Mouse (Mus musculus): ENCODE data around the gene Als2cl. TPM values are rescaled to one million over a fixed set of nuclear protein-coding genes. Genes with fewer than 3 reads are reported as not detected.

Als2cl gene
- total and polyA plus RNA-seq, 3 experiments: 13.3 to 43.0 (median 20.2) TPM

DNA sequence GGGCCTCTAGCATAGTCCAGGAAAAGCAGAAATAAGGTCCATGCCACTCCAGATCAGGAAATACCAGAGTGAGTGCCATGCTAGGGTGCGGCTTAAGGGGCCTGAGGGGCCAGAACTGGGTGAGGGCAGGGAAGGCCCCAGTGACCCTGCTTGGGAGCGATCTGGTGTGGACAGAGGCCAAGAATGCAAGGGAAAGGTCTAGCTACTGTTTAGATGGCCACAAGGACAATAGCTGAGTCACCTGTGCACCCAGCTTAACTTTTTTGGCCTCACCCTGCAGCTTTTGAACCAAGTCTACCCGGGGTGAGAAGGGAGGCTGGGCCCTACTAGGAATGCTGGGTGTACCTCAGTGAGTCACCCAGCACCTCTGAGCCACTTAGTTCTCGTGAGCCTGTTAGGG, 1.1 kb downstream of the Als2cl start:
- DNase-seq: peak; percentile 69

DNA sequence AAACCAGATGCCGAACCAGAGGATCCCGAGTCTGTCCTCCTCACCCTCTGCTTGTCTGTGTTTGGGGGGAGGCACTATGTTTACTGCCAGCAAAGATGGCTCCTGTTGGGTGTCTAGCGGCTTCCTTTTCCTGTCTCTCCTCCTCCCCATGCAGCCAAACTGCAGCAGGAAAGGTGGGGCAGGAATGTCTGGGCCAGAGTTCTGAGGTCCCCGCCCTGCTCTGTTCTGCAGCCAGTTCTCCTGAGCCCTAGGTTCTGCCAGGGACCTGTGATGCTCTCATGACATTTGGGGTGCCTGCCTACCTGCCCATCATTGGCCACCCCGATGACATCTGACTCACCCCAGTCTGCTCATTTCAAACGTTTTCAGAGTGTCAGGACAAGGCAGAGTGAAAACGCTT, 2.3 kb downstream of the Als2cl start:
- peak; percentile 51 for DNase-seq

DNA sequence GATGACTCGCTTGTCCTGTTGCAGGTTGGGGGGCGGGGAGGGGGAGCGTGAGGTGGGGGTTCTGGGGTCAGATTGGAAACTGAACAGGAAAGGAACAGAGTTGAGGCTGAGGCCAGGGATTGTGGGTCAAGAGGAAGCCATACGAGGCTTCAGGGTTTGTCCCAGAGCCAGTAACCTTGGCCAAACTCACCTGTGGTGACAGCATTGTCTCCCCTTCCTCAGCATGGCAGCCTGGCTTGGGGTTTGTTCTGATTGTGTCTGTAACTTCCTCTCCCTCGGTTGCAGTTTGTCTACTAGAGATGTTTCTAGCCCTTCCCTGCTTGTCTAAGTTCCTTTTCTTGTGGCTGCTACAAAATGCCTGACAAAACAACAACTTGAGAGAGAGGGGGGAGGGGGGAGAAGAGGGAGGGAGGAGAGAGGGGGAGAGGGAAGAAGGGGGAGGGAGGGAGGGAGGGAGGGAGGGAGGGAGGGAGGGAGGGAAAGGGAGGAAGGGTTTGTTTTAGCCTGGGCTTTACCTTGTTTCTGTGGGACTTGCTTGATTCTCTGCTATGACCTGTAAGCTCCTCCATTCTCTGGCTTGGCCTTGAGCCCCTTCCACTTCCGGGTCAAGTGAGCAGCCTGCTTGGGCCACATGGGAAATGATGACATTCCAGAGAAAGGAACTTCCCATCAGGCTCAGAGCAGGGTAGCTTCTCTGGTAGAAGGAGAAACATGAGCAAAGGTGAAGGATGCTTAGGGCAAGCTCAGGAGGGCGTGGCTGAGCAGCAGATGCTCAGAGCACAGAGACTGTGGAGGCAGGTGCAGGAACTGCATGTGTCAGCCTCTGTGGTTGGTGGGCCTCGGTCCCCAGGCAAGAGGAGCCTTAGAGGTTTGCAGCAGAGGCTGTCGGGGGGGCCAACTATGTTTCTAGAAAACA, 8.0 kb downstream of the Als2cl start:
- DNase-seq: no peak

DNA sequence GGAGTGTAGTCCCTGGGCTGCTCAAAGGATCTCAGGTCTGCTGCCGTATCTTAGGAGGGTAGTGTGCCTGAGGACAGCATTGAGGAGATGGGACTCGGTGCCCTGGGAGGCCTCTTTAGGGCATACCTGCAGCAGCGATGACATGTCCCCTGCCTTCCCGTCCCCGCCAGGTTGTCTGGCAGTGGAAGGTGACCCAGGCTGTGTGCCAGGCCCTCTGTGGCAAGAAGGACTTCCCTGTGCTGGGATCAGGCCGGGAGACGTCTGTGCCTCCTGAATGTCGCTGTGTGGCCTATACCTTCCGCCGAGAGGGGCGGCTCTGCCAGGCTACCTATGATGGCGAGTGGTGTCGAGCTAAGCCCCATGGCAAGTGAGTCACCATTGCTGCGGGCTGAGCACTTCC, 9.3 kb downstream of the Als2cl start:
- DNase-seq: no peak

GRCm38 (mm10) chr9:110890026-110890783, 10.5 kb downstream of the Als2cl start:
- DNase-seq: no peak

DNA sequence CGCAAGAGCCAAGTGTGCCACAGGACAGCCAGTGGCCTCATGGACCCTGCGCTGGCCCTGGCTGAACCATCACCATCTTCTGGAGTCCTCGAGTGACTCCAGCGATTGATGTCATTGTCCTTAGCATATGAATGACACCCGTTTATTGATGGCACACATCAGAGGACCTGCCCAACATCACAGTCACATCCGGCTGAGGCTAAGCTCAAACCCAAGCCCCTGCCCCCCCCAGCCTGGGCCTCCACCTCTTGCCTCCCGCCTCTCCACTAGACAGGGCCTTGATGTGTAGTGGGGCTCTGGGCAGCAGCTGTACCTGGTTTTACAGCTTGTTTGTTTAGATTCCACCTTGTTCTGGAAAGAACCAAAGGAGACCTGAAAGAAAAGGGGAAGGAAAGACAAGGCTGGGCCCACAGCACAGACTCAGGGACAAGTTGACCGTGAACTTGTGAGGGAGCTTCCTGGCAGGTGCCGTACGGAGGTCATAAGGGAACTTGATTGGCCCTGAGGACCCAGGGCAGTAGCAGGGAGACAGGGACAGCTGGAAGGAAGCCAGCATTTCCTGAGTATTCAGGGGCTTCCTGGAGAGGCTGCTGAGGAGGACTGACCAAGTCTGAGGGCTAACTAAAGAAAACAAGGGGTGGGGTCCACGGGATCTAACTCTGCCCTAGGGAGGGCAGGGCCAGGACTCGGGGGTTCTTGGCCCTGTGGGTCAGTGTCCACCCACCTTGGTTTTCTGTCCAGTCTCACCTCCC, 11.6 kb downstream of the Als2cl start:
- no peak for DNase-seq

DNA sequence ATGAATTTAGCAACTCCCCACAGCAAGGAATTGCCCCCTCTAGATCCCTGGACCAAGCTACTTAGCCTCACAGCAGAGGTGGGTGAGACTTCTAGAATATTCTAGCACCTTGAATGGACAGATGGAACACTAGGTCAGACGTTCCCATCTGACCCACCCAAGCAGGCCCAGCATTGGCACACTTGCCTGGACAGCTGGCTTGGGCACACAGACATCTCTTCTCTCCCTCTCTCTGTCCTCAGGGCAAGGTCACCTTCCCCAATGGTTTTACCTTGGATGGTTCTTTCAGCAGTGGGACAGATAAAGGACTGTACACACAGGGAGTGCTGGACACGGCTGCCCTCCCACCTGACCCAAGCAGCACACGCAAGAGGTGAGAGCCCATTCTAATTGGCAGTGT, 12.9 kb downstream of the Als2cl start:
- no peak for DNase-seq

- DNase-seq: no peak
Measured at GRCm38 (mm10) chr9:110893429-110893828, 13.8 kb downstream of the Als2cl start.

GRCm38 (mm10) chr9:110895507-110895906, 15.8 kb downstream of the Als2cl start:
- no peak for DNase-seq

- no peak for DNase-seq
Measured at GRCm38 (mm10) chr9:110895994-110896393, 16.3 kb downstream of the Als2cl start.

DNA sequence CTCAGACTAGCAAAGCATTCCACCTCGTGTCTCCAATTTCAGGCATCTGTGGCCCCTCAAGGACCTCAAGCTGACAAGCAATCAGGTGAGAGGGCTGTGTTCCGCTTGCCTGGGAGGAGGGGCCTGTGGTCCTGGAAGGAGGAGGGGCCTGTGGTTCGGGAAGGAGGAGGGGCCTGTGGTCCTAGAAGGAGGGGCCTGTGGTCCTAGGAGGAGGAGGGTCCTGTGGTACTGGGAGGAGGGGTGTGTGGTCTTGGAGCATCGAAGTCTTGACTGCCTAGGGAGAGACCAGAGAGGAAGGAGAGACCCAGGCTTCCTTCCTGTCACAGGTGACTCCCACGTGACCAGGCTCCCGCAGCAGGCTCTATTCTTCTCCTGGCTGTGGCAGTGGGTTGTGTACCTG, 16.9 kb downstream of the Als2cl start:
- no peak for DNase-seq

- no peak for DNase-seq
Measured at GRCm38 (mm10) chr9:110899451-110900008, 19.9 kb downstream of the Als2cl start.

DNA sequence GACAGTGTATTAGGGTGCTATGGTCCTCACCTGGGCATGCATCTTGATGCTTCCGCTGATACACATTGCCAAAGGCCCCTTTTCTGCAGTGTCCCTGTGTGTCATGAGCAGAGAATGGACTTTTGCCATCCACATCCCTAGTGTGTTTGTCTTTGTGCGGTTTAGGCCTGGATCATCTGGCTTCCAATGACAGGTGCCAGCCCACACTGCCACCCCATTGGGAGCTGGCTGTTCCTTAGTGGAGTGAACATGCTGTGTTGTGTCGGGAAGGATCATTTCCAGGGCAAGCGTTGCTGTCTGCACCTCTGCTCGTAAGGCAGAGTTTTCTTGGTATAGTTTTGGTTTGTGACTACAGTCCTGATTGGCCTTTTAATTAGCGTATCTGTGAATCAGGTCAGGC, 21.5 kb downstream of the Als2cl start:
- no peak for DNase-seq

- no peak for DNase-seq
Measured at GRCm38 (mm10) chr9:110902271-110902670, 22.6 kb downstream of the Als2cl start.

GRCm38 (mm10) chr9:110907201-110907837, 27.6 kb downstream of the Als2cl start:
- DNase-seq: no peak

- DNase-seq: no peak
Measured at GRCm38 (mm10) chr9:110907838-110908630, 28.4 kb downstream of the Als2cl start.

DNA sequence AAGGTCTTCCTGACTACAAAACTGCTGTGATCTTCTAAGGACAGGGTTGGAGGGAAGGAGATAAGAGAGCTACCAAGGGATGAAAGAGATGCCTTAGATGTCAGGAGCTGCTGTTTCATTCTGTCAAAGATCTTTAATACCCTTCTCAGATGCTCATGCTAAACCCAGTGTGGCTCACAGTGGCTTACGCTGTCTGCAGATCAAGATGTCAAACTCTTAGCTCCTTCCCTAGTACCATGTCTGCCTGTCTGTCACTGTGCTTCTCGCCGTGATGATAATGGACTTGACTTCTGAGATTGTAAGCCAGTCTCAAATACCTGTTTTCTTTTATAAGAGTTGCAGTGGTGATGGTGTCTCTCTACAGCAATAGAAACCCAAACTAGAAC, 29.0 kb downstream of the Als2cl start:
- no peak for DNase-seq

DNA sequence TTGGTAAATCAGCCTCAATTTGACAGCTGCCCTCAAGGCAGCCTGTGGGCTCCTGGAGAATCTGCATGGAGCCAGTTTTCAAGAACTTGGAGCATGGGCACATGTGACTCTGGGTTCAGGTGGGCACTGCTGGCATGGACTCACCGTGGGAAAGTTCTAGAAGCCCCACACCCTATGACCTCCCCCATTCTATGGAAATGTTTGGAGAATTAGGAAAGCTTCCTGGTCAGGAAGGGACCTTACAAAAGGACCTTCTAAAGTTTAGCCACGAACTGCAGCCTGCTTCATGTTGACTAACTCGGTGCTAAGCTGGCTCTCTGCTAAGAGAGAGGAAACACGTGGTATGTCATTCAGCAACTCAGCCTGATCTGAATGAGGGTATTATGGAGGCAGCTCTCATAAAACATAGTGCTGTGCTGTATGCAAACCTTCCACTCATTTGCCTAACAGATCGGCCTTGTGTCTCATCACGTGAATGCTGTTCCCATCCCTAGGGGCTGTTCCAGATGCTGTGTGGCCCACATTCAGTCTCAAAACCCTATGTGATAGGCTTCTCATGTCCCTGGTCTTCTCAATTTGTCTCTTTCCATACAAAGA, 29.8 kb downstream of the Als2cl start:
- DNase-seq: no peak

- DNase-seq: no peak
Measured at GRCm38 (mm10) chr9:110914631-110915236, 35.1 kb downstream of the Als2cl start.

DNA sequence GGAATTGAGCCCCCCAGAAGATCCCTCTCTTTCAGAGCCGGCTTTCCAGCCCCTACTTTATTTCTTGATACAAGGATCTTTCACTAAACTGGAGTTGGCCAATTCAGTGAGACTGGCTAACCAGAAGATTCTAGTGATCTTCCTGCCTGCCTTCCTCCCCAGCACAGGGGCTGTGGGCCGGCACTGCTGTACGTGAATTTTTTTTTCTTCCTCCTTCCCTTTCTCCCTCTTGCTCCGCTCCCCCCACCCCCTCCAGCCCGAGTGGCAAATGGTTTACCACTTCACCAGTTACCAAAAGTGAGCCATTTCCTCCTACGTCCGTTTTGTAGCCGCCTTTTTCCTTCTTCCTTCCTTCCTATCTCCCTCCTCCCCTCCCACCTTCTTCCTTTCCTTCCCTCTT, 35.8 kb downstream of the Als2cl start:
- no peak for DNase-seq
